Mouse (Mus musculus) NIH3T3 (cell line): ENCODE results near the gene Sprr2a1.
"Not testable (repeated sequence)": the region's sequence is repeated elsewhere in the genome, so short reads cannot be mapped to it uniquely, and the experiment has no call there.

ENCODE experiments used
- DNase-seq: peaks from one replicate; pipeline ENCODE4 v3.0.0-alpha.2; 2012; ENCODE audit warnings: low read depth

Sprr2a1 gene

DNA sequence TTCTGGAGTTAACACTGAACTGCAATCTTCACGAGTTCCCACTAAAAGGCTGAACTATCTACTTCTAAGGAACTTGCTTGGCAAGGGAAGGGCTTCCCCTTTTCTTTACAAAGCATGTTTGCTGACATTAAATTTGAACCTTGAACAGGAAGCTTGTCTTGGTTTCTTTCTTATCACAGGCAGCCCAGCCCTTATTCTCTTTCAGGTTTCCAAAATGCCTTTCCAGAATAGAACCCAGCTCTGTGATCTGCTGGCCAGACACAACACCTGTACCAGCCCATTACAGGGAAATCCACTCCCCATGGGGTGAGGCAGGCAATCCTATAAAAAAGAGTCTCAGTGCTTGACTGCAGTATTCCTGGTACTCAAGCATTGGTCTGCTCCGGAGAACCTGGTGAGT is at the start of gene Sprr2a1, which contains the start of gene Sprr2a2:
Sprr2a1 (plus strand) TSS at position 231 of the 400 bp plus-strand sequence.
Sprr2a2 (plus strand) TSS at position 352 of the 400 bp plus-strand sequence.
- not testable (repeated sequence) for DNase-seq

DNA sequence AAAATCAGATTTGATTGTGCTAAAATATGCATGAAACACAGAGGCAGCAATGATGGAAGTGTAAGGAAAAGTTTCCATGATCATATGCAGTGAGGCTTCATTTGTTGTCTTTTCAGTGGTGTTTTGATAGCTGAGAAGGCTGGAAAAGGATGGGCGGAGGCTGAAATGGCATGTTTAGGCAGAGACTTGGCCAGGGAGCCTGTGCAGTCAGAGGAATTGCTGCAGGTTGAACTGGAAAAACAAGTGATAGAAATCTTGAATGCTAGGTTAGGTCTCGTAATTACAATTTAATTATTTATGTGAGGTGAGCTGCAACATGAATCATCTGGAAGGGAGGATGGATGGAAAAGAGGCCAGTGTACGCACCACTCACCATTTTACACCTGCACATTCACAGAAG is 45.8 kb upstream of the Sprr2a1 start:
- no peak for DNase-seq

DNA sequence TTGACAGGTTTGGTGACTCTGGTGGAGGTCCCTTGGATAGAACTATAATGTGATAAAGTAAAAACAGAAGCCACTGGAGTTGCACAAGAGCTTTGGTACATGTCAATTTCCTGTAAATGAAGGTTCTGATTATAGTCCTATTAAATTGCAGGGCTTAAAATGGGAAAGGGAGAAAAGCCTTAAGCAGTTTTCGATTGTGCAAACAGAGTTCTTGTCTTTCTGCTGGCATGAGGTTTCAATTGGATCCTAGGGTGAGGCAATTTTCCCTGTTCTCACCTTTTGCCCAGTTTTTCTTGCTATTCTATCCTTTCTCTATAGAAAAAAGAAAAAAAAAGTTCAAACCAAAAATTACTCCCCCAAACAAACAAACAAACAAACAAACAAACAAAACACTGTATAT is 38.7 kb upstream of the Sprr2a1 start:
- no peak for DNase-seq

- no peak for DNase-seq
Observed at GRCm38 (mm10) chr3:92195512-92196200, 19.9 kb upstream of the Sprr2a1 start.

DNA sequence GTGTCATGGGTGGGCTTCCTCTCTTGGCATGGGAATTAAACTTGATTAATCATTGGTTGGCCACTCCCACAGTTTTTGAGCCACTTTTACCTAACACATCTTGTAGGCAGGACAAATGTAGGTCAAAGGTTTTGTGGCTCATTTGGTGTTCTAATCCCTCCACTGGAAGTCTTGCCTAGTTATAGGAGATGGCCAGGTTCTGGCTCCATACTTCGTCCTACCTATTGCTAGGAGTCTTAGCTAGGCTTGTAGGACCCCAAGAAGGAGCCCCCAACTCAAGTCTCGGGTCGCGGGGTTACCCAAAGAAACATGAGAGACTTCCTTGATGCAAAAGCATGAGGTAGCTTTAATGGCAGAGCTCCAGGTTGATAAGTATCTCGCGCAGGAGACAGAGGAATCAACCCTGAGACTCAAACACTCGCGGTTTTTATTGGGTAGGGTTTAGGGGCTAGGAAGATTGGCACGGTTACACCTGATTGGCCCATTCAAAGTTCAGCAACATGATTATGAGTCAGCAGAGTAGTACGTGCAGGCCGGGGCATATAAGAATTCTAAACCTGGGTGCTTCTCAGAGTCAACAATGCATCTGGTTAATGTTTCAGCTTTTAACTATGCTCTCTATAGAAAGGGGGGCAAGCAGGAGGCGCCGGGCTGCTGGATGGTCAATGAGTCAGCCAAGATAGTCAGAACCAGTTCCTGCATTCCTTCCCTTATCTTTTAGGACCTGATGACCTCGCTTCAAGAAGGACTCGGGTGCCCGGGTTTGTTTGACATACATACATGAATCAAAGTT is 4.3 kb upstream of the Sprr2a1 start:
- DNase-seq: not testable (repeated sequence)

GRCm38 (mm10) chr3:92212059-92212458 is 3.5 kb upstream of the Sprr2a1 start:
- not testable (repeated sequence) for DNase-seq

DNA sequence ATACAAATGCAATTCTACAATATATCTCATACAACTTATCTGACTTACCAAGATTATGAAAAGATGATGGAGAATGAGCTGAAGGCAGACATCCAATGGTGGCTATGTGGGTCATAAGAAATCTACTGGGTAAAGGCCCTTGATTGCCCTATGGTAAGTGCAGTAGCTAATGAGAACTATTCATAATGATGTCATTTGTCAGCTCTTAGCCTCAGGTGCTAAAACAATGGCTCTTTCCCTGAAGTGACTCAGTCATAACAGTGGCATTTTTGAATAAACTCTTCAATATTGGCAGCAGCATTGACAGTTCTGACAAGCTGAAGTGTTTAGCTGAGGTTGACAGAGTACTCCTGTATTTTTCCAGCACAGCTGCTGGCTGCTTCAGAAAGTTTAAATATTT is 1.9 kb upstream of the Sprr2a1 start:
- not testable (repeated sequence) for DNase-seq

GRCm38 (mm10) chr3:92219031-92219430 is 3.4 kb downstream of the Sprr2a1 start:
- not testable (repeated sequence) for DNase-seq

GRCm38 (mm10) chr3:92223708-92224107 is 8.1 kb downstream of the Sprr2a1 start:
- not testable (repeated sequence) for DNase-seq

GRCm38 (mm10) chr3:92227410-92227809 is 11.8 kb downstream of the Sprr2a1 start:
- DNase-seq: not testable (repeated sequence)

GRCm38 (mm10) chr3:92236463-92237189 is 21.0 kb downstream of the Sprr2a1 start:
- not testable (repeated sequence) for DNase-seq

DNA sequence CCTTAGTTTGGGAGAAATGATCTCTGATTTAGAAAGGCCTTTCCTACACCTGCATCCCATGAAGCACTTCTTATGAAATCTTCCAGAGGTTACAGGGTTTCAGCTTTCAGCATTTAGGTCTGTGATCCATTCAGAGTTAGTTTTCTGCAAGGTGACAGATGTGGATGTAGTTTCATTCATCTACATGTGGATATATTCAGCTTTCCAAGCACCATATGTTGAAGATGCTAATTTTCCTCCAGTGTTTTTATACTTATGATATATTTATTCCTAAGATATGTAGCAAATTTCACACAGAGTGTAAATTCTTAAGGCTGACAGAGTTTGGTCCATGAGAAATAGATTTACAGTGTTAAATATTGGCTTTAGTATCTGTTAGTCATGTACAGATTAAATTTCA is 23.1 kb downstream of the Sprr2a1 start:
- not testable (repeated sequence) for DNase-seq

DNA sequence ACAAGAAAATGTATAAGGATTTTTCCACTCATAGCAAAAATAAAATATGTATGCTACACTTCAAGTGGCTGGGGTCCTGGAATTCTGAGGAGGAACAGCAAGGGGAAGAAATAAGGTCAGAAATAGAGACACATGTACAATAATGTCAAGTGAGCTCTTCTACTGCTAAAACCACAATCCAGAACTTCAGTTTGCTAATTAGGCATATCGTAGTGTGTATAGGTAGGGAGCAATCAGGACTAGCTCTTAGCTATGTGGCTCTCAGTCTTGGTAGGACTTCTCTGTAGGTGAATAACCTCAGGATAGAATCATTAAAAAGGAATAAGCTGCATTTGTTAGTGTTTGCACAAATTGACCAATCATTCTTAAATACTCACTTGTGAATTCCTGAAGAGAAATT is 23.6 kb downstream of the Sprr2a1 start:
- DNase-seq: not testable (repeated sequence)

- DNase-seq: not testable (repeated sequence)
Observed at GRCm38 (mm10) chr3:92244833-92245232, 29.2 kb downstream of the Sprr2a1 start.

DNA sequence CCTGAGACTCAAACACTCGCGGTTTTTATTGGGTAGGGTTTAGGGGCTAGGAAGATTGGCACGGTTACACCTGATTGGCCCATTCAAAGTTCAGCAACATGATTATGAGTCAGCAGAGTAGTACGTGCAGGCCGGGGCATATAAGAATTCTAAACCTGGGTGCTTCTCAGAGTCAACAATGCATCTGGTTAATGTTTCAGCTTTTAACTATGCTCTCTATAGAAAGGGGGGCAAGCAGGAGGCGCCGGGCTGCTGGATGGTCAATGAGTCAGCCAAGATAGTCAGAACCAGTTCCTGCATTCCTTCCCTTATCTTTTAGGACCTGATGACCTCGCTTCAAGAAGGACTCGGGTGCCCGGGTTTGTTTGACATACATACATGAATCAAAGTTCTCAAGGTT is 30.6 kb downstream of the Sprr2a1 start:
- not testable (repeated sequence) for DNase-seq

DNA sequence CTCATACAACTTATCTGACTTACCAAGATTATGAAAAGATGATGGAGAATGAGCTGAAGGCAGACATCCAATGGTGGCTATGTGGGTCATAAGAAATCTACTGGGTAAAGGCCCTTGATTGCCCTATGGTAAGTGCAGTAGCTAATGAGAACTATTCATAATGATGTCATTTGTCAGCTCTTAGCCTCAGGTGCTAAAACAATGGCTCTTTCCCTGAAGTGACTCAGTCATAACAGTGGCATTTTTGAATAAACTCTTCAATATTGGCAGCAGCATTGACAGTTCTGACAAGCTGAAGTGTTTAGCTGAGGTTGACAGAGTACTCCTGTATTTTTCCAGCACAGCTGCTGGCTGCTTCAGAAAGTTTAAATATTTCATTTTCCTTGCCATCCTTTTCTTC is 32.9 kb downstream of the Sprr2a1 start:
- DNase-seq: not testable (repeated sequence)

- DNase-seq: not testable (repeated sequence)
Observed at GRCm38 (mm10) chr3:92250450-92250849, 34.9 kb downstream of the Sprr2a1 start.

DNA sequence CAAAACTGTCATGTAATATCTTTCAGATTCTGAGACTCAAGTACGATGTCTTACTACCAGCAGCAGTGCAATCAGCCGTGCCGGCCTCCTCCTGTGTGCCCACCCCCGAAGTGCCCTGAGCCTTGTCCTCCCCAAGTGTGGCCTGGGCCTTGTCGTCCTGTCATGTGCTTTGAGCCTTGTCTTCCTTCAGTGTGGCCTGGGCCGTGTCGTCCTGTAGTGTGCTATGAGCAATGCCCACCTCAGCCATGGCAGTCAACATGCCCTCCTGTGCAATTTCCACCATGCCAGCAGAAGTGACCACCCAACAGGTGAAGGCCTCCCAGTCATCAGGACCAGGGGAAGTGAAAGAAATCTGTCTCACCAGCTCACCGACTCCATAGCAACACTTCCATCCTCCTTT is 38.3 kb downstream of the Sprr2a1 start:
- DNase-seq: not testable (repeated sequence)

DNA sequence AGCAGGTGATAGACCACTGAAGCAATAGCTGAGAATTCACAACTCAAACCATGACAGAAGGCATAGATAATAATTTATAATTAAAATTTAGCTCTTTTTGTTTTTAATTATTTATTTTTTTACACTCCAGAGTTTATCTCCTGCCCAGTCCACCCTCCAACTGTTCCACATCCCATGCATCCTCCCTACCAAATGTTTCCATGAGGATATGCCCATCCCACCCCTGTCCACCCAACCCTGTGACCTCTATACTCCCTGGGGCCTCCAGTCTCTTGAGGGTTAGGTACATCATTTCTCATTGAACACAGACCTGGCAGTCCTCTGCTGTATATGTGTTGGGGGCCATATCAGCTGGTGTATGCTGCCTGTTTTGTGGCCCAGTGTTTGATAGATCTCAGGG is 42.9 kb downstream of the Sprr2a1 start:
- DNase-seq: not testable (repeated sequence)

DNA sequence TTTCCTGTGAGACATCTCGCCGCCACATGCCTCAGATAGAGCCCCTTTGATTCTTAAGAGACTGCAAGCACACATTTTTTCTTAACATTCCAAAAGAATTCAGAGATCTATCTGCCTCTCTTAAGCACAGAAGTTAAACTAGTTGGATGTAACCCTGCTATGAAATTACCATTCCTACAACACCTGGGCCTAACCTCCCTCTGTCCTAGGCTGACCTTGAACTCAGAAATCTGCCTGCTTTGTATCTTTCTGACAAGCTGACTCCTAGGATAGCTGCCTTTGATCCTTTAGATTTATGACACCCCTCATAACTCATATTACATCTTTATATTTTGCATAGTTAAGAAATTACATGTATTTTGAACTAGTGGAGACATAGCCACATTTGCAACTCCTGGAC is 47.9 kb downstream of the Sprr2a1 start:
- DNase-seq: not testable (repeated sequence)
